Mouse (Mus musculus) liver, embryonic 14.5 days (tissue): ENCODE data around the gene Cenpn. TPM values are rescaled to one million over a fixed set of nuclear protein-coding genes. Genes with fewer than 3 reads are reported as not detected.
A peak's percentile ranks its signal among the peaks of the same experiment; 100 is the strongest.

ENCODE experiments used
- ATAC-seq: fragments of 200-750 bp; cut with Nextera tagmentation; 2 replicates; pipeline ENCODE4 v1.8.0; 2017; ENCODE audit warnings: moderate number of reproducible peaks, mild to moderate bottlenecking, moderate library complexity; ENCODE audit not compliant: insufficient read depth
- DNase-seq, 3 experiments: peaks; one replicate each; pipeline ENCODE4 v3.0.0-alpha.2; 2012 to 2013; ENCODE audit warnings: low read depth in 3 of 3, low spot score in 3 of 3
- H3K27ac ChIP-seq: fragments of 300-500 bp; sonication (generic); 2 replicates; pipeline ENCODE4 v1.5.1; 2014; ENCODE audit warnings: moderate library complexity, mild to moderate bottlenecking, control low read depth, inconsistent platforms
- H3K27me3 ChIP-seq: fragments of 300-500 bp; sonication (generic); 2 replicates; pipeline ENCODE4 v1.6.1; 2014; ENCODE audit warnings: mild to moderate bottlenecking, low read length, moderate library complexity; ENCODE audit not compliant: control insufficient read depth, insufficient read depth
- H3K36me3 ChIP-seq: fragments of 300-500 bp; sonication (generic); replicated peaks from 2 replicates; pipeline ENCODE4 v1.6.1; 2014; ENCODE audit warnings: low read depth; ENCODE audit not compliant: control insufficient read depth, insufficient read depth
- H3K4me1 ChIP-seq, 2 experiments: fragments of 200-500 bp in 1 of 2; fragments of 300-500 bp in 1 of 2; sonication (generic) in 1 of 2; replicated peaks; 2 replicates each; pipeline ENCODE4 v1.6.1; 2012 to 2014; ENCODE audit warnings: antibody characterized with exemption in 1 of 2, inconsistent platforms in 1 of 2, low read length in 1 of 2; ENCODE audit not compliant: control insufficient read depth in 2 of 2, insufficient read depth in 2 of 2
- H3K4me2 ChIP-seq: fragments of 300-500 bp; sonication (generic); 2 replicates; pipeline ENCODE4 v1.6.1; 2014; ENCODE audit warnings: low read depth, mild to moderate bottlenecking, control low read depth, moderate library complexity
- H3K4me3 ChIP-seq, 2 experiments: fragments of 200-500 bp in 1 of 2; fragments of 300-500 bp in 1 of 2; sonication (generic) in 1 of 2; 2 replicates each; pipeline ENCODE4 v1.5.1; 2012 to 2014; ENCODE audit warnings: low read depth in 2 of 2, low read length in 2 of 2, mild to moderate bottlenecking in 2 of 2, control low read depth in 1 of 2, inconsistent platforms in 1 of 2, moderate library complexity in 1 of 2; ENCODE audit not compliant: insufficient read depth in 1 of 2
- H3K9ac ChIP-seq: fragments of 300-500 bp; sonication (generic); replicated peaks from 2 replicates; pipeline ENCODE4 v1.6.1; 2014; ENCODE audit warnings: mild to moderate bottlenecking, control low read depth, moderate library complexity
- H3K9me3 ChIP-seq: fragments of 300-500 bp; sonication (generic); 2 replicates; pipeline ENCODE4 v1.6.1; 2016; ENCODE audit warnings: low read length, mixed read lengths; ENCODE audit not compliant: control insufficient read depth
- CTCF ChIP-seq: IDR thresholded peaks from 2 replicates; pipeline ENCODE4 v1.5.1; 2016; ENCODE audit warnings: antibody characterized with exemption, low read depth, control low read depth
- EP300 ChIP-seq: IDR thresholded peaks from 2 replicates; pipeline ENCODE4 v1.6.1; 2016; ENCODE audit warnings: antibody characterized with exemption, low read depth
- WGBS: fragments of 180-500 bp; shearing (Covaris S2); extraction: QIAGEN DNeasy Blood & Tissue Kit; methylation state at CpG from one replicate; pipeline ENCODE4 v1.1.7; 2014; ENCODE audit not compliant: insufficient replicate concordance; 5-methylcytosine and 5-hydroxymethylcytosine counted together
- polyA plus RNA-seq, 2 experiments: library from polyadenylated mRNA; depleted of rRNA in 1 of 2; stranded (reverse) in 1 of 2; unstranded in 1 of 2; fragments of >200 nt; fragmentation: Nextera tagmentation in 1 of 2; extraction: Ambion mirVana in 1 of 2; gene quantifications; 2 replicates each; pipeline versions ENCODE4 v1.2.1 to v1.2.3; 2012 to 2014

Gene Cenpn
- polyA plus RNA-seq, 2 experiments = 21.3 to 27.4 TPM

DNA sequence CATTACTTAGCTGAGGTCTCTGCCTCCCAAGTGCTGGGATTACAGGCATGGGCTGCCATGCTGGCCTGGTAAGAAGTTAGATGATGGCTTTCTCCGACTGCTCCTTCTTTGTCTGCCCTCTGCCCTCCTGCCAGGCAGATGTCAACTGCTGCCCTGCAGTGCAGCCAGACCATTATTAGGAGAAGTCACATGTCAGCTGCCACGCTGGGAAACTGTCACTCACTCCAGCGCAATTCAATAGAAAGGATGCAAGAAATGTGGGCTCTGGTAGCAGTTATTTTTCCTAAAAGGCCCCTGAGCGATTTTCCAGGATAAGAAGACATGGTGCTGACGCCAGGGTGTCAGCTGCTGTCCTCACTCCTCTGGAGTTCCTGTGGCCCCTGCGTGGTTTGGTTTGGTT, 14.0 kb downstream of the Cenpn start:
- H3K9me3 ChIP-seq = no peaks in the 10 kb centered on the region
- H3K4me2 ChIP-seq = no peak overlapping the region
- peaks cover 64% of the 10 kb centered on the region for H3K36me3 ChIP-seq
- no peak for DNase-seq
- TF ChIP-seq CTCF (no peak), EP300 (no peak)
- no peaks in the 10 kb centered on the region for H3K27me3 ChIP-seq
- ATAC-seq = no peak
- no peak overlapping the region for H3K9ac ChIP-seq
- H3K4me1 ChIP-seq = no peaks in the 10 kb centered on the region
- 65% methylated on average over 6 of the region's 6 CpGs for WGBS
- H3K4me3 ChIP-seq = no peak overlapping the region
- H3K27ac ChIP-seq = no peak overlapping the region

DNA sequence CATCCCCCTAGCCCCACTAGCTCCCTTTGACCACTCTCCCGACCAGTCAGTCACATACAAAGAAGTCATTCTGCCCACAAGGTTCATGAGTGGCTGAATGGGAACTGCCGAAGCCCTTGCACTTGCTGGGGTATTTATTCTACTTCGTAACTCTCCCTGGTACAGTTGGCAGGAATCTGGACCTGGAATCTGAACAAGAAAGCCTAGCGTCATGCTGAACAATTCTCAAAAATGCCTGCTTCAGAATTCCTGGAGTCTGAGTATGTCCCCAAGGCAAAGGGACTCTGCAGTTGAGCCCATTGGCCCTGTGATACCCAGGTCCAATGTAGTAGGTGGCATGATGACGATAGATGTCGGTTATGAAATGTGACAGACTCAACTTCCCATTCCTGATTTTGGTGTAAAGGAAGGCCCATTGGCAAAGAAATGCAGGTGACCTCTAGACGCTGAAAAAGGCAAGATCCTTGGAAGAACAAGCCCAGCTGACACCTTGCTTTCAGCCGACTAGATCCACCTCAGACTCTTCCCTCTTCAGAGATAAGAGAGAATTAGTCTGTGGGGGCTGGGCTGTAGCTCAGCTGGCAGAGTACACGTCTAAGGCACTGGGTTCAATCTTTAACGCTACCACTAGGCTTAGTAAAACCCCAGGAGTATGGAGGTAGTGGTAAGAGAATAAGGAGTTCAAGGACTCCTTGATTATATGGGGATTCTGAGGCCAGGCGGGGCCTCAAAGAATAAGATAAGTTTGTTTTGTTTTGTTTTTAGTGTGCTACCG, 20.9 kb downstream of the Cenpn start:
- Histone ChIP-seq H3K36me3 (peaks cover 7% of the 10 kb centered on the region), H3K4me2 (peak overlapping the region; percentile 73), H3K9me3 (no peaks in the 10 kb centered on the region), H3K27me3 (no peaks in the 10 kb centered on the region), H3K9ac (peak overlapping the region; percentile 27; the same call in 1 of the 2 replicates), H3K27ac (peak overlapping the region; percentile 21; the same call in 1 of the 2 replicates), H3K4me3 (peak overlapping the region in 1 of 2 experiments; percentile 80; a peak in 2 of 4 replicates), H3K4me1 (peaks cover 30 to 39% of the 10 kb centered on the region in 2 experiments)
- DNase-seq = no peak
- peak; percentile 31; the same call in 1 of the 2 replicates for ATAC-seq
- 50% methylated on average over 12 of the region's 12 CpGs for WGBS
- TF ChIP-seq EP300 (no peak), CTCF (no peak)

- DNase-seq (peak; percentile 77 to 78 (median 78)), ATAC-seq (peak; percentile 84)
- H3K4me1 ChIP-seq = peaks cover 36 to 46% of the 10 kb centered on the region in 2 experiments
- no peaks in the 10 kb centered on the region for H3K9me3 ChIP-seq
- peak within 1 kb of the TSS; percentile 73 for H3K4me2 ChIP-seq
- H3K27ac ChIP-seq = peak within 1 kb of the TSS; percentile 21; the same call in 1 of the 2 replicates
- WGBS = 0% methylated on average over 34 of the region's 46 CpGs
- no peaks in the 10 kb centered on the region for H3K27me3 ChIP-seq
- H3K9ac ChIP-seq = peak within 1 kb of the TSS; percentile 77
- peaks cover 3% of the 10 kb centered on the region for H3K36me3 ChIP-seq
- peak within 1 kb of the TSS; percentile 73 to 80 for H3K4me3 ChIP-seq
- TF ChIP-seq CTCF (peak; percentile 54), EP300 (no peak)
These were observed 21.6 kb downstream of the Cenpn start, which contains the start of gene Atmin for GRCm38 (mm10) chr8:116943161-116943554. TSS of gene Atmin (plus strand) at chr8:116943393.

DNA sequence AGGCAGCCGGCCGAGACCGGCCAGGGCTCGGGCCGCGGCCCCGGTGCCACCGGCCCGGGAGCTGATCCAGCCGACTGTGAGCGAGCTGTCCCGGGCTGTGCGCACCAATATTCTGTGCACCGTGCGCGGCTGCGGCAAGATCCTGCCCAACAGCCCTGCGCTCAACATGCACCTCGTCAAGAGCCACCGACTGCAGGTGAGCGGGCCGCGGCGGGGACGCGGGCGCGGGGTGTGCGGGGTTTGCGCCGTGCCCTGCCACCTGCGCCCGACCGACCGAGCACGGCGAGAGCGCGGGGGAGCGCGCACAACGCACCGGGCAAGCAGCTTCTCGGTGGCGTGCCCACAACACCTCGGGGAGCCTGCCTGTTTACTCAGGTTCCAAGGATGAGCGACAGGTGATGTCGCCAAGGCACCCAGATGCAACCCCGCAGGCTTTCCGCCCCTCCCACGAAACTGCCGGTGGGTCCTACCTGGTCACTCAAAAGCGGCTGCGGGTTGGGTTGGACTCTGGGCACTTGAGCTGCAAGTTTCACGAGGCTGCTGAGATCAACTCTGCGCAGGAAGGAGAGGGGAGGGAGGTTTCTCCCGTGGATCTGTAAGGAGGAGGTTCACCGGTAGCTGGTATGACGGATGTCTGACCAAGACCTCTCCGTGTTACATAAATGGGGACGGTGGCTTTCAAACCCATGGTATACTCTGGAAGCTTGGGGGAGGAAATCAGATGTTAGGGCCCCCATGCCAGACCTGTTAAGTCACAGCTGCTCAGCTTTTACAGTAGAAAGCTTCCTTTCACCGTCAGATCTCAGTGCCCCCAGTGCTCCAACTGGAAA, 22.2 kb downstream of the Cenpn start:
- Histone ChIP-seq H3K27me3 (no peaks in the 10 kb centered on the region), H3K4me3 (peak overlapping the region; percentile 73 to 80), H3K4me2 (peak overlapping the region; percentile 73), H3K36me3 (peaks cover under 1% of the 10 kb centered on the region), H3K9me3 (no peaks in the 10 kb centered on the region), H3K9ac (peak overlapping the region; percentile 77), H3K4me1 (peaks cover 36 to 46% of the 10 kb centered on the region in 2 experiments), H3K27ac (no peak overlapping the region)
- DNase-seq = no peak
- TF ChIP-seq EP300 = no peak
- TF ChIP-seq CTCF = no peak
- ATAC-seq = peak; percentile 49
- under 1% methylated on average over 61 of the region's 62 CpGs for WGBS

GRCm38 (mm10) chr8:116944385-116944696, 22.8 kb downstream of the Cenpn start:
- 5% methylated on average over 4 of the region's 4 CpGs for WGBS
- DNase-seq (no peak), ATAC-seq (no peak)
- no peaks in the 10 kb centered on the region for H3K36me3 ChIP-seq
- no peaks in the 10 kb centered on the region for H3K9me3 ChIP-seq
- TF ChIP-seq CTCF (no peak), EP300 (no peak)
- peaks cover 36 to 46% of the 10 kb centered on the region in 2 experiments for H3K4me1 ChIP-seq
- H3K27me3 ChIP-seq = no peaks in the 10 kb centered on the region
- H3K27ac ChIP-seq = no peak overlapping the region
- H3K9ac ChIP-seq = peak overlapping the region; percentile 77; the same call in 1 of the 2 replicates
- peak overlapping the region; percentile 73 to 80 for H3K4me3 ChIP-seq
- peak overlapping the region; percentile 73 for H3K4me2 ChIP-seq
